Mouse (Mus musculus) midbrain, embryonic 14.5 days (tissue): Measurements from ENCODE around the gene Med26. TPM values are rescaled to one million over a fixed set of nuclear protein-coding genes. Genes with fewer than 3 reads are reported as not detected.
A peak's percentile ranks its signal among the peaks of the same experiment; 100 is the strongest.

Experiments used
- ATAC-seq: fragments of 200-750 bp; cut with Nextera tagmentation; 2 replicates; pipeline ENCODE4 v1.8.0; 2017; ENCODE audit warnings: moderate number of reproducible peaks, moderate library complexity; ENCODE audit not compliant: low FRiP score, low TSS enrichment
- DNase-seq: peaks from one replicate; pipeline ENCODE4 v3.0.0-alpha.2; 2015
- H3K27ac ChIP-seq: fragments of 300-500 bp; sonication (generic); replicated peaks from 2 replicates; pipeline ENCODE4 v1.5.1; 2014; ENCODE audit warnings: mild to moderate bottlenecking, low read depth, low read length, moderate library complexity
- H3K27me3 ChIP-seq: fragments of 300-500 bp; sonication (generic); 2 replicates; pipeline ENCODE4 v1.6.1; 2014; ENCODE audit warnings: low read length, control low read depth, mixed read lengths; ENCODE audit not compliant: control insufficient read depth, insufficient read depth
- H3K36me3 ChIP-seq: fragments of 300-500 bp; sonication (generic); 2 replicates; pipeline ENCODE4 v1.6.1; 2014; ENCODE audit warnings: low read length, control low read depth; ENCODE audit not compliant: control insufficient read depth, insufficient read depth
- H3K4me1 ChIP-seq: fragments of 300-500 bp; sonication (generic); 2 replicates; pipeline ENCODE4 v1.6.1; 2014; ENCODE audit warnings: mild to moderate bottlenecking, antibody characterized with exemption, low read length, control low read depth; ENCODE audit not compliant: control insufficient read depth, insufficient read depth
- H3K4me2 ChIP-seq: fragments of 300-500 bp; sonication (generic); 2 replicates; pipeline ENCODE4 v1.6.1; 2014; ENCODE audit warnings: mild to moderate bottlenecking, low read length, moderate library complexity
- H3K4me3 ChIP-seq: fragments of 300-500 bp; sonication (generic); replicated peaks from 2 replicates; pipeline ENCODE4 v1.5.1; 2014; ENCODE audit warnings: low read depth, low read length
- H3K9ac ChIP-seq: fragments of 300-500 bp; sonication (generic); replicated peaks from 2 replicates; pipeline ENCODE4 v1.6.1; 2014; ENCODE audit warnings: mild to moderate bottlenecking, low read length, moderate library complexity
- H3K9me3 ChIP-seq: fragments of 300-500 bp; sonication (generic); 2 replicates; pipeline ENCODE4 v1.6.1; 2016; ENCODE audit warnings: low read length, control low read depth, mixed read lengths; ENCODE audit not compliant: control insufficient read depth
- WGBS: fragments of 180-500 bp; shearing (Covaris S2); extraction: QIAGEN DNeasy Blood & Tissue Kit; methylation state at CpG from one replicate; pipeline ENCODE4 v1.1.7; 2014; 5-methylcytosine and 5-hydroxymethylcytosine counted together
- polyA plus RNA-seq: library from polyadenylated mRNA; unstranded; fragments of >200 nt; fragmentation: Nextera tagmentation; extraction: Ambion mirVana; gene quantifications from 2 replicates; pipeline ENCODE4 v1.2.1, GENCODE M21; 2014

Med26 gene
- polyA plus RNA-seq, 1 experiment from 2014 or later = 16.4 TPM

DNA sequence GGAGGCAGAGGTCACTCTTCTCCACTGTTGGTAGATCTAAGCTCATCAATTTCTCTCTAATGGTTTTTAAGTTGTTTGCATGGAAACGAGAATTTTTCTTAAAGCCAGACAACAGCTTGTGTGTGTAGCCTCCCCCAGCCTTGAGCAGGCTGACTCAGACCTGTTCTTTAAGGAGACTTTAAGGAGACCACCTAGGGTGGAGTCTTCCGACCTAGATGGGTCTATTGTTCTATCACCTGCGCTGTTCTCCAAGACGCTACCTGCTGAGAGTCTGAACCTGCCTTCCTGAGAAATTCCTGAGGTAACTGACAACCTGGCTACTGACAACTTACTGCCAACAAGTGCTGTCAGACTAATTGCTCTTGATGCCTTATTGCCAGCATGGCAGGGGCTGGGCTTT is 7.7 kb upstream of the Med26 start:
- WGBS = 54% methylated on average over 4 of the region's 4 CpGs

DNA sequence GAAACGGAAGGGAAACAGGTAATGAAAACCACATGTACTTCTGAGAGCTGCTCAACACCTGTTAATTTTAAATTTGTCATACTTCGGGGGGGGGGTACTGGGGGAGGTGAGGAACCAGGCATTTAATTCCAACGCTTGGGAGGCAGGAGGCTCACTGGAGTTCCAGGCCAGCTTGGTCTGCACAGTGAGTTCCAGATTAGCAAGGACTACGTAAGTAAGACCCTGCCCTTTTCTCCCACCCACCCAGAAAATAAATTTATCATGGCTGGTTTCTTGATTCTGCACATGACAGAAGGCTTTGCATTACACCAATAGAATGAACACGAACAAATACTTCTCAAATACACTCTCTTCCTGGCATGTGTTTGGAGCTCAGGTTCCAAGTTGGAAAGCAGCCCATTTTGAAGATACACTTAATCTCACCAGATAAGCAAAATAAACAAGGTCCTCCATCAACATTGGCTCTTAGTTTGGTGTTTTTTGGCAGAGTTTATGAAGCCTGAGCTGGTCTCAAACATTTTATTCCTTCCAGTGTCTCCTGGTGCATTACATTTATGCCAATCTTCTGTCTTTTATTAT is 1.3 kb upstream of the Med26 start:
- no peak overlapping the region for H3K27ac ChIP-seq
- 22% methylated on average over 5 of the region's 5 CpGs for WGBS
- H3K4me3 ChIP-seq = peak overlapping the region; percentile 96
- H3K4me1 ChIP-seq = peaks cover 24% of the 10 kb centered on the region
- H3K4me2 ChIP-seq = peak overlapping the region; percentile 98
- H3K9me3 ChIP-seq = no peaks in the 10 kb centered on the region
- H3K9ac ChIP-seq = peak overlapping the region; percentile 82
- ATAC-seq (no peak), DNase-seq (no peak)
- no peaks in the 10 kb centered on the region for H3K27me3 ChIP-seq
- H3K36me3 ChIP-seq = peaks cover 6% of the 10 kb centered on the region

More for the DNA sequence above, 7.7 kb upstream of the Med26 start:
- no peak for DNase-seq
- Histone ChIP-seq H3K27me3 (no peaks in the 10 kb centered on the region), H3K9me3 (no peaks in the 10 kb centered on the region), H3K4me2 (no peak overlapping the region), H3K4me1 (no peaks in the 10 kb centered on the region), H3K4me3 (no peak overlapping the region), H3K9ac (no peak overlapping the region), H3K27ac (no peak overlapping the region), H3K36me3 (peaks cover 31% of the 10 kb centered on the region)
- ATAC-seq = no peak

GRCm38 (mm10) chr8:72548644-72549313 is 709 bp upstream of the Med26 start:
- DNase-seq = no peak
- Histone ChIP-seq H3K27me3 (no peaks in the 10 kb centered on the region), H3K9ac (peak overlapping the region; percentile 82), H3K4me1 (peaks cover 24% of the 10 kb centered on the region), H3K27ac (peak overlapping the region; percentile 89), H3K4me3 (peak overlapping the region; percentile 96), H3K4me2 (peak overlapping the region; percentile 98), H3K36me3 (peaks cover 10% of the 10 kb centered on the region), H3K9me3 (no peaks in the 10 kb centered on the region)
- WGBS = under 1% methylated on average over 45 of the region's 45 CpGs
- ATAC-seq = no peak

DNA sequence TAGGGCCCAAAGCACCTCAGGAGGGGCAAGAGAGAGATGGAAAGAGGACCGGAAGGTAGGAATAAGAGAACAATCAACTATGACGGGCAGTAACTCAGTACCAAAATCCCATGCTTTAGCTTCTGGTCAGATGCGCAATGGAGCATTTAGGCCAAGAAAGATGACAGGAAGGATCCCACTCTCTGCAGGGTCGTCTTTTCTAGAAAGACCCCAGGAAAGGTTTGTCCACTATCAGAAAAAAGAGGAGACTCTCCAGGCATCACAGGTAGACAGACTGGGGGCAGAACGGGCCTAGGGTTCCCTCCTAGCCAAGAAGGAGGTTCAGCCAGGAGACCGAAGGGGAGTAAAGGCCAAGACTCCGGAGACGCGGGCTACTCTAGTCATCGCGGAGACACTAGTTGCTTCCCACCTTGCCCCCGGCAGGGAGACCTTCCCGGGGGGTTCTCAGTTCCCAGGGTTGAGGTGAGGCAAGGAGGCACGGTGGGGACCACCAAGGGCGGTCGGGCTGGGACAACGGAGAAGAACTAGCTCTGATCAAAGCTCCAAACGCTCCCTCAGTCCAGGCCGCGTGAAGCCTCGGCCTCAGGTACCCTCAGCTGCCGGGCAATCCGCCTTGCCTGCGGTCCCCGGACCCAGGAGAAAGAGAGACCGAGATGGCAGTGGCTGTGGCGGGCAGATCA is 808 bp downstream of the Med26 start:
- 3% methylated on average over 27 of the region's 27 CpGs for WGBS
- ATAC-seq (no peak; the same call in 1 of the 2 replicates), DNase-seq (no peak)
- Histone ChIP-seq H3K27ac (peak overlapping the region; percentile 89), H3K27me3 (no peaks in the 10 kb centered on the region), H3K4me3 (peak overlapping the region; percentile 96), H3K9me3 (no peaks in the 10 kb centered on the region), H3K4me1 (peaks cover 24% of the 10 kb centered on the region), H3K4me2 (peak overlapping the region; percentile 98), H3K36me3 (peaks cover 13% of the 10 kb centered on the region), H3K9ac (peak overlapping the region; percentile 95)

DNA sequence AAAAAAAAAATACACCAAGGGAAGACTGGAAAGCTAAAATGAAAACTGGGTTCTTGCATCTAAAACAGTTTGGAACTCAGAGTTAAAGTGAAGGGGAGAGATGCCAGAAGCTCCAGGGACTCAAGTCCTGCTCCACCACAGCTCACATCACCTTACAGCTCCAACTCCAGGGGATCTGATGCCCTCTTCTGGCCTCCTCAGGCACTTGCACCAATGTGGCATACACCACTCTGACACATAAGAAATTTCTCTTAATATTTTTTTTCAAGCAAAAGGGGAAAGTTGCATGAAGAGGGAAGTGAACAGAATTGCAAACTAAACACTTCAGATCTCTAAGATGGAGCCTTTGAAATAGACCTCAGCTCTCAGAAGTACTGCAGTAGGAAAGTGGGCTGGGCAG is 8.8 kb downstream of the Med26 start:
- DNase-seq = no peak
- no peak for ATAC-seq
- Histone ChIP-seq H3K9ac (no peak overlapping the region), H3K4me2 (no peak overlapping the region), H3K9me3 (no peaks in the 10 kb centered on the region), H3K4me3 (no peak overlapping the region), H3K36me3 (peaks cover 8% of the 10 kb centered on the region), H3K4me1 (no peaks in the 10 kb centered on the region), H3K27ac (no peak overlapping the region), H3K27me3 (no peaks in the 10 kb centered on the region)

GRCm38 (mm10) chr8:72534888-72535287 is 13.2 kb downstream of the Med26 start:
- Histone ChIP-seq H3K27ac (no peak overlapping the region), H3K4me2 (no peak overlapping the region), H3K9me3 (no peaks in the 10 kb centered on the region), H3K4me3 (no peak overlapping the region), H3K36me3 (no peaks in the 10 kb centered on the region), H3K9ac (no peak overlapping the region), H3K27me3 (no peaks in the 10 kb centered on the region), H3K4me1 (no peaks in the 10 kb centered on the region)
- no peak for ATAC-seq
- 96% methylated on average over 3 of the region's 3 CpGs for WGBS
- DNase-seq = no peak

DNA sequence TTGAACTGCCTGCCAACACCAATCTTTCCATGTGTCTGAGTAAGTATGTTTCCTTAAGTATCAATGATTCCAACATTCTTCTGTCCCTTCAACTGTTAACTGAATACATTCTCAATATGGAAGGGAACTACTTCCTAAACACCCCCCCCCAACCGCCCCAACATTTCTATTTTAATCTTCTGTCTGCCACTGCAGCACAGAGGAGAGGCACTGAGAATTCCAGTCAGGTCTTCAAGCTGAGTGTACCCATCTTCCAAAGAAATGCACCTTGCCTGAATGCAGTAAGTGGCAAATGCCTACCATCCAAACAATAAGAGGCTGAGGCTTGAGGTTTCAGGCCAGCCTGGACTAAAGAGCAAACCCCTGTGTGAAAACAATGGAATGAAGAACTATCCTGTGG is 16.0 kb downstream of the Med26 start:
- Histone ChIP-seq H3K27ac (no peak overlapping the region), H3K9me3 (no peaks in the 10 kb centered on the region), H3K4me1 (no peaks in the 10 kb centered on the region), H3K36me3 (no peaks in the 10 kb centered on the region), H3K4me3 (no peak overlapping the region), H3K9ac (no peak overlapping the region), H3K4me2 (no peak overlapping the region), H3K27me3 (no peaks in the 10 kb centered on the region)
- DNase-seq (no peak), ATAC-seq (no peak)
- 92% methylated on average over 1 of the region's 1 CpGs for WGBS

- Histone ChIP-seq H3K4me2 (no peak overlapping the region), H3K27ac (no peak overlapping the region), H3K27me3 (no peaks in the 10 kb centered on the region), H3K36me3 (no peaks in the 10 kb centered on the region), H3K4me3 (no peak overlapping the region), H3K4me1 (no peaks in the 10 kb centered on the region), H3K9ac (no peak overlapping the region), H3K9me3 (no peaks in the 10 kb centered on the region)
- DNase-seq = no peak
- ATAC-seq = no peak
Measured at GRCm38 (mm10) chr8:72521888-72522287, 26.2 kb downstream of the Med26 start.
